Mouse (Mus musculus): ENCODE data around the gene Vps9d1.
"Not testable (repeated sequence)": the region's sequence is repeated elsewhere in the genome, so short reads cannot be mapped to it uniquely, and the experiment has no call there.

Gene Vps9d1

DNA sequence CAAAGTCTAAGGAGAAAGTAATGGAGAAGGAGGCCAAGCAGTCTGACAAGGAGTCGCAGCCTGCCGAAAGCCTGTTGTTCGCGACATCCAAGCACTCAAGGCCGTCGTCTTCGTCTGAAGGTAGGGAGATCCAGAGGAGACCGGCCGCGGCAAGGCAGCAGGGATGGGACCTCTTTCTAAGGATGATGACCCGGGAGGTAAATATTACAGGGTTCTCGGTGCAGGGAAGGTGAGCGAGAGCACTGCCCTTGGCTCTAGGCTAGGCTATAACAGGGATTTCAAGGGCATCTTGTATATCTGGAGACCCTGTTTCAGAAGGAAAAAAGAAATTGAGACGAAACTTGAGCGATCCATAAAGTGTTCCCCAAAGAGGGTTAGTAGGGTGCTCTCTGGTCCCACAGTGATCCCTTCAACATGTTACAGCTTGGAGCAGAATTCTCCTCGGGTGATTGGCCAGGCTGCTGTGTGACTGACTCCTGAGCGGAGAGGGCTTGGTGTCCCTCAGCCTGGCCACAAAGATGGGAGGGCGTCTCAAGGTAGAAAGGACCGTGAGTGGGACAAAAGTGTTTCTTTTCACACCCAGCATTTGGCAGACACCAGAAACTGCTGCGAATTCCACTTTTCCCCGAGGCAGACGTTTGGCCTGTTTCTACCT lies 40.9 kb downstream of the Vps9d1 start:
- DNase-seq = no peak

- peak; percentile 96 to 98 for DNase-seq
Measured at GRCm38 (mm10) chr8:123212321-123213117, 41.6 kb downstream of the Vps9d1 start, which contains the start of the genes Chmp1a and Spata33. Chmp1a (minus strand) TSS chr8:123212763. Spata33 (plus strand) TSS chr8:123212832.

DNA sequence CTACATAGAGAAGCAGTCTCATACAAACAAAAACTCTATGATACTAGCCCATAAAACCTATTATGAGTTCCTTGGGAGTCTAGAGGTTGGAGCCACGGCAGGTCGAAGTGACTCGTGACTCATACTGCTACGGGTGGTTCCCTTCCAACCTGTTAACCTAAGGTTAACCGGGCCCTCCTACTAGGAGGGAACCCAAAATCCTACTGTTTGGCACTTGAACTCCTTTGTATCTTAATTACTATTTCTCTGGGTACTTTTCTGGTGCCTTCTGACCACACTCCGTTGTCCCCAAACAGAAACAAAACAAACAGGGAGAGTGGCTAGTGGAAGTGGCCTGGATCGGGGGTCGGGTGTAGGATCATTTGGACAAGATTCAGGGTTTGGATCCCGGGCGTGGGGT lies 42.3 kb downstream of the Vps9d1 start:
- DNase-seq = no peak

GRCm38 (mm10) chr8:123203571-123203970 lies 50.6 kb downstream of the Vps9d1 start:
- DNase-seq = no peak

DNA sequence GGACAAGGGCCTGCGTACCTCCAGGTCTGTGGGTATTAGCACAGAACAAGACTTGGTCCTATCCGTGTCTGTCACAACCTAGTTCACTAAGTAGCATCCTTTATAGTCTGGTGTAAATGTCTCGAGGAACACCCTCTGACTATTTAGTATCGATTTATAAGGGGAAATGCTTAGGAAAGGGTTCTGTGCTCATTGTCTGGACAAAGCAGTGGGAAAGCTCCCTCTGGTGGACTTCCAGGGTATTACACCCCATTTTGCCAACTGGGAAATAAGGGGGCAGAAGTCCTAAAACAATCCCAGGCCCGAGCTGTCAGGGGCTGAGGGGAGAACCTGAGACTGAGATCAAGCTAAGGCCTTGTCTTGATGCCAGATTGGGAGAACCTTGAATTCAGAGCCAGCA lies 51.9 kb downstream of the Vps9d1 start:
- DNase-seq = peak in 1 of 2 experiments; percentile 84

DNA sequence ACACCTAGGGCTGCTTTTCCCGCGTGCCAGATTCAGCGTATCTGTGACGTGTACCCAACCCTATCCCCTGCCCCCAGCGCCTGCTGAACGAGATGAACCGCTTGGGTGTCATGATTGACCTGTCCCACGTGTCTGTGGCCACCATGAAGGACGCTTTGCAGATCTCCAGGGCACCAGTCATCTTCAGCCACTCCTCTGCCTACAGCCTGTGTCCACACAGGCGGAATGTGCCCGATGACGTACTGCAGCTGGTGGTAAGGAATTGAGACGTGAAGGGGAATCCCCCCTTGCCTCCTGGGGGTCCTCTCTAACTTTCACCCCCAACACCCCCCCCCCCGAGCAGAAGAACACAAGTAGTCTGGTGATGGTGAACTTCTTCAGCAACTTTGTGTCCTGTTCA lies 54.3 kb downstream of the Vps9d1 start:
- DNase-seq = peak in 1 of 2 experiments; percentile 35

- DNase-seq = not testable (repeated sequence)
Measured at GRCm38 (mm10) chr8:123197016-123197415, 57.1 kb downstream of the Vps9d1 start.

- DNase-seq = peak; percentile 38 to 62
Measured at GRCm38 (mm10) chr8:123193771-123194170, 60.4 kb downstream of the Vps9d1 start.

All from kidney, postnatal 25 days (tissue).